Mouse (Mus musculus) embryo, embryonic 11 days (tissue): ENCODE measurements around the gene Hnrnph2.

ENCODE experiments used
- DNase-seq: peaks from one replicate; pipeline ENCODE4 v3.0.0-alpha.2; 2015

Gene Hnrnph2

DNA sequence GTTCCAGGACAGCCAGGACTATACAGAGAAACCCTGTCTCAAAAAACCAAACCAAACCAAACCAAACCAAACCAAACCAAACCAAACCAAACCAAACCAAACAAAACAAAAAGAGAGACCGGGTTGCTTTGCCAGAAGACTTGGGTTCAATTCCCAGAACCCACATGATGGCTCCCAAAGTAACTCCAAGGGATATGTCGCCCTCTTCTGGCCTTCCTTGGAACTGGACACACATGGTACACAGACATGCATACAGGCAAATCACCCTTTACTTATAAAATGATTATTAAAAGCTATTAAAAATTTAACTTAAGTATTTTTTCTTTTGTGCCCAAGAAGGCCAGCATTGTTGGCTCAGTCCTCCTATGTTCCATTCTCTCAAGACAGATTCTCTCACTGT lies 13.3 kb downstream of the Hnrnph2 start:
- DNase-seq: no peak

DNA sequence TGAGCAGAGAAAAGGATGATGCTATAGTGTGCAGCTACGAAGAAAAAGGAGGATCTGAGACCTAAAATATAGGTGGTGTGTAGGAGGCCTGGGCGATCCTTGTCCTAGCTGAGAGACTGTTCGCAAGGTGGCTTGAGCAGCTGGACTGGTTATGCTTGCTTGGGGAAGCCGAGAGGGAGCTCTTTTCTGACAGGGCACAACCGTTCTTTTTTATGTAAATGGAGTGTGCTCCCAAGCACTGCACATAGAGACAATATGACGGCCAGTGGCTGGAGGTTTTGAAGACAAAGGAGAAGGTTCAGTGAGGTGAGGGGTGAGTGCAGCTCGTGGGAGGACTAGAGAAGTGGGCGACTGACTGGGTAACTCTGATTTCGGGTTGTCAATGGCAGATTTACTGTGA lies 18.7 kb downstream of the Hnrnph2 start:
- peak; percentile 21 for DNase-seq

DNA sequence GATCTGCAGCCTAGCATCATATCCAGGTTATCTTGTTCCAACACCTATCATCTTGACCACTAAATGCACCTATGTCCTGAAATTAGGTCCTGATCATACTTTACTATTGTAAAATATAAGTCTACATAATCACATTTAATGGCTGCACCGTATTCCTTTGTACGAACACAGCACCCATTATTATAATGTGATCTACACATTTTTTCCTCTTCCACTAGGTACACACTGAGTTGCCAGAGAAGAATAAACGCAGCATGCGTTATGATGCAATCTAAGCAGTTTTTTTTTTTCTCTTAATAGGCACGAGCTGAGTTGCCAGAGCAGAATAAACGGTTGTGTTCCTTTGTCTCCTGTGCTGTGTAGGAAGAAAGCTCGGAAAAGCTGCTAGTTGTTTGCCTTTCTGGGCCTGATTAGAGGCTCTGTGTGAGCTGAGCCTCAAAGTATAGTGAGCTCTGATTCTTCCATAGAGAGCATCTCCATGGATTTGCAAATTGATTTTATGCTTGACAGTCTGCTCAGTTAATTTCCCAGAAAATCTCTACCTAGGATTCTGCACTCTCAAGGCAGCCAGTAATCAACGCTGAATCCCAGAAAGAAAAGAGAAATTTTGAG lies 19.4 kb downstream of the Hnrnph2 start:
- DNase-seq: peak; percentile 27

DNA sequence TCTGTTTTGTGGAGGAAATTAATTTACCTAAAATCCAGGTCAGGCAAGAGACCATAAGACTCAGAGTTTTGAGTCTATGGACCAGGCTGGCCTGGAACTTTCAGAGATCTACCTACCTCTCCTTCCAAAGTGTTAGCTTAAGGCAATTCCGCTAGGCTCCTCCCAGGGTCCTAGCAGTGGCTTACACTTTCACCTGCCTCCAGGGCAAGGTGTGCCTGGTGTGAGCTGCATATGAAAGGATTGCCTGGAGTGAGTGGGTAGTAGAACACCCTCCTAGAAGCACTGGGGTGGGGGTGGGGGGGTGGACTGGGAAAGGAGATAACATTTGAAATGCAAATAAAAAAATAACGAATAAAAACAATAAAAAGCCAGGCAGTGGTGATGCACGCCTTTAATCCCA lies 20.7 kb downstream of the Hnrnph2 start:
- DNase-seq: no peak

- no peak for DNase-seq
These were observed 22.4 kb downstream of the Hnrnph2 start for GRCm38 (mm10) chrX:134623350-134623749.

DNA sequence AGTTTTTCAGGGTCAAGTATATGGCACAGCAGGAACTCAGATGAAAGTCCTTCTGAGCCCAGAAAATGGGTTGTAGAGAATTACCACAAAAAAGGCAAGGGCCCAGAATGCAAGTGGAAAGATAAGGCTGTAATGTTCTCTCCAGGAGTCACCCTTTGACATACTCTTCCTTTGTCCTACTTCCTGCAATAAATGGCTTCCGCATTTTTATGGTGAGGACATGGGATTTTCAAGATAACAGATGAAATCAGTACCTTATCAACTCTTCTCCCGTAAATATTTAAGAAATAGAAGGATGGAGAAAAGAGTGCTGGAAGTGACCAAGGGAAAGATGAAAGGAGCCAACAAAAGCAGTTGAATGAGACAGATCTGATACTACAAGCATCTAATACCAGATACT lies 27.2 kb downstream of the Hnrnph2 start:
- no peak for DNase-seq

GRCm38 (mm10) chrX:134632710-134633109 lies 31.7 kb downstream of the Hnrnph2 start:
- DNase-seq: no peak

DNA sequence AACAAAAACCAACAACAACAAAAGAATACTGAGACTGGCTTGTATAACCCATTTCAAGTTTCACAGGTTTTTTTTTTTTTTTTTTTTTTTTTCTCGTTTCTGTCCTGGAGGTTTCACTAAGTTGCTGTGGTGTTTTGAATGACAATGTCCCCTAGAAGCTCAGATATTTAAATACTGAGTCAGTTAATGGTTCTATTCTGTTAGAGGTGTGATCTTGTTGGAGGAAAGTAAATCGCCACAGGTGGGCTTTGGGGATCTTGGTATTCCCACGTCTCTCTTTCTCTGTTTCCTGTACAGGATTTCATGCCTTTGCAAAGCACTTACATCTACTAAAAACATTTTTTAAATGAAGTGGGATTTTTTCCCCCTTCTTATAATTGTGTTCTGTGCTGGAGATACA lies 34.1 kb downstream of the Hnrnph2 start:
- no peak for DNase-seq

DNA sequence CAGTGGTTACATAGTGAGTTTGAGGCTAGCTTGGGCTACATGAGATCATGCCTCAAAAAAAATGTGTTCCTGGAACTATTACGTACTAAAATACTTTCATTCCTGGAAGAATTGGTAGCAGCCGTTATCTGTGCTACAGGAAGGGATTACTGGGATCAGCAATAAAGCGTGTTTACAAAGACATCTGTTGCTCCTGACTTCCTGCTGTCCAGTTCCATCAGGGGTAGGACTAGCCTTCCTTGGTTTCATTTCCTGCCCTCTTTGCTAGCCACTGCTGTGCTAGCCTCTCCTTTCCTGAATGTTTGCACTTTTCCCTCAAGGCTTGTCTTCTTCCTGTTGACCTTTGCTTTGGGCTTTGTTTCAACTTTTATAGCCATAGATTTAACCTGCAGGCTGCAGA lies 34.9 kb downstream of the Hnrnph2 start:
- DNase-seq: no peak

- DNase-seq: no peak
These were observed 40.2 kb downstream of the Hnrnph2 start for GRCm38 (mm10) chrX:134641000-134641760.

DNA sequence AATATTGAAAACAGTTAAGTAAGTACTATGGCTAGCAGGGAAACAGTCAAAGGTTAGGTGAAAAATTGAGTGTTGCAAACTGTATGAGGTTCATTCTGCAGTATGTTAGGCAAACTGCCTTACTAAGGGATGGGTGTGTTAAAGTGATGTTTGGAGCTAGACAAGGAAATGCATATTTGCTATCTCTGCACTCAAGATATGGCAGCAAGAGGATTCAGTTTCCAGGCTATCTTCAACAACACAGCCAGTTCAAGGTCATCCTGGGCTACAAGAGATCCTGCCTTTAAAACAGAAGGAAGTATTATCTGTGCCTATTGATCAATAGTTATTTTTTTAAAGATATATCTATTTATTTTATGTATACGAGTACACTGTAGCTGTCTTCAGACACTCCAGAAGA lies 45.4 kb downstream of the Hnrnph2 start:
- DNase-seq: no peak

DNA sequence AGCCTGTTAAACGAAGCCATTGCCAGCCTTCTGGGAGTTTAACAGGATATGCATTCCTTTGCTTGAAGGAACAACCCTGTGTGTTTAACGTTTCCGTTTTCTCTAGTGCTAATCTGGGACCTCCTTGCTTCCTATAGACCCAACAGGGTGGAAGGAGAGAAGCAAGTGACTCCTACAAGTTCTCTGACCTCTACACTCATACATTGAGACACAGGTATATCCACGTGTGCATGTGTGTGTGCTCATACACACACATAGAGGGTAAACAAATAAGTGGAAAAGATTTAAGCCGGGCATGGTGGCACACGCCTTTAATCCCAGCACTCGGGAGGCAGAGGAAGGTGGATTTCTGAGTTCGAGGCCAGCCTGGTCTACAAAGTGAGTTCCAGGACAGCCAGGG lies 46.4 kb downstream of the Hnrnph2 start:
- peak; percentile 7 for DNase-seq

DNA sequence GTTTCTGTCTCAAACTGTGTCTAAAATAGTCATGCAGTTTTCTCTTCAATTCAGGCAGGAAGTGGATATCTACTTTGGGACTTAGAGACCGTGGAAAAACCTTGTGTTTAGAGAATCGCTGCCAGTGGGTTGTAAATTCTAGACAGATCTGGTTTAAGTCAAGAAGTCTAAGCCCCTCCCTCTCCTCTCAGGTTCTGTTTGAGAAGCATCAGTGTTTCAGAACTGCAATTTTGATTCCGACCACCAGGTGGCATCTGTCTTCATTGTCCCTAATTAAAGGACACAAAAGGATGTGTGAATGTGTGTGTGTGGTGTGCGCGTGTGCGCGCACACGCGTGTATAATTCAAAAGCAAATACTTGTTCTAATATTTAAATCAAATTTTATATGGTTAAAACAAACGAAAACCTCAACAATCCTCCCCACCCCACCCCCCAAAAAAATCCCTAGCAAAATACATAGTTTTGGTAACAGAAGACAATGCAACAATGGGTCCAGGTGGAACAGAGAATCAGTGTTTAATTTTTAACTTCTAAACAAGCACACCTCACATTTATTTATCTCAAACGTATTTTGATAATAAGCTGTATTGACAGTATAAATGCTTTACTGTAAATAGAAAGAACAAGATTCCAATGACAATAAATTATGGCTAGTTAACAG lies 47.2 kb downstream of the Hnrnph2 start:
- DNase-seq: peak; percentile 87

- no peak for DNase-seq
These were observed 51.1 kb downstream of the Hnrnph2 start for GRCm38 (mm10) chrX:134652061-134652460.
